Mouse (Mus musculus): ENCODE data around the gene Rbfox1.

The Rbfox1 gene

DNA sequence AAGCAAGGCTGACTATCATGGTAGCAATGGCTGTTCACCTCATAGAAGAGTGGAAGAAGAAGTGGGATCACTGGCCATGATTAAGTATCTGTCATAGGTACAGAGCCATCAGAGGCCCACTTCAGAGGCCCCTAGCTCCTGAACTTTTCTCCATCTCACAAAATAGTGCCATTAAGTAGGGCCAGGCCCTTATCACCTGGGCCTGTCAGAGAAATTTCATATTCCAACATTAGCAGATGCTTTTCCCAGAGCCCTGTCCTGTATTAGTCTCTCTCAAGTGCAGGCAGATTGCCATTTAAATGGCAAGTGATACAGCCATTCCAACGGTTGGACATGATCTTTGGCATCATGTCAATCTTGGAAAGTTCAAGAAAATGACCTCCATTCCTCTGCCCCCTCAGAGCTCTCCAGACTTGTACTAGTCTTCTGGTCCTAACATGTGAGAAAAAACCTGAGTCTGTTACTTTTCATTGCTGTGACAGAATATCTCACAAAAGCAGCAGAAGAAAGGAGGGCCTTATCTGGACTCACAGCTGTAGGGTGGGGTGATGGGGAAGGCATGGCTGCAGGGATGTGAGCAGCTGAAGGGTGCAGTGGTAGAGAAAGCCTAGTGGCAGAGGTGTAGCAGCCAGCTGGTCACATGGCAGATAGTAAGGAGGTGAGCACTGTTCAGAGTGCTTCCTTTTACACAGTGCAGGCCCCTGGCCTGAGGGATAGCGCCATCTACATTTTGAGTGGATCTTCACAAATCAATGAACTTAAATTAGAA lies 210.6 kb downstream of the Rbfox1 start:
- no peak for DNase-seq (ENCODE audit: low spot score)

DNA sequence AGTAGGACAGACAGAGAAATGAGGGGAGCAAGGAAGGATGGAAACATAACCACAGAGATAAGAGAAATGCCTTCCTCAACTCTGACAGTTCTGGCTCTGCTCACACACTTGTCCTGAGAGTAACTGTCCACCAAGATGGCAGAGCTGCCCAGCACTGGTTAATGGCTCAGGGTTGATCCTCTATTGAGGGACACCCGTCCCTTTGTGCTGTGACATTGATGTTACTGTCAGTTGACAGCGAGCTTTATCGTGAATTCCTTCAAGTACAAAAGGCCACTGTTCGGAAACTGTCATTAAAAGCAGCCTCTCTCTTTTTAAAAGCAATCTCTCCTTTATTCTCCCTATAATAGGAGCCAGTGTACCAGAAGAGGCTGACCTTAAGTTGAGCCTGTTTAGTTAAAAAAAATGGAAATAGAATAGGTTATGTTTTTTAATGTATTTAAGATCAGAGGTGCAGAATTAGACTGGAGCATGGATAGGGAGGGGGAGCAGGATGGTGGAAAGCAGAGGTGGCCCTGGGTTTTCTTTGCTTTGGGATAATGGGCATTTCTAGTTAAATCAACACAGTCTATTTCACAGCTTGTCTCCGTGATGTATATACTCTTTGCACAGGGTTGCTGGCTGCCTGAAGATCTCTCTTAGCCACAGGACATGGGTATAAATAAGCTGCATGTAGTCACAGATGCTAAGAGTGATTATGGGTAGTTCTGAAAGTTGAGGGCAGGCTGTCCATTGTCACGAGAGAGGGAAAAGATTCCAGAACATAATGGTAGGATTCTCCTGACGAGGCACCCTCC lies 212.3 kb downstream of the Rbfox1 start:
- DNase-seq (ENCODE audit: low spot score) = no peak

DNA sequence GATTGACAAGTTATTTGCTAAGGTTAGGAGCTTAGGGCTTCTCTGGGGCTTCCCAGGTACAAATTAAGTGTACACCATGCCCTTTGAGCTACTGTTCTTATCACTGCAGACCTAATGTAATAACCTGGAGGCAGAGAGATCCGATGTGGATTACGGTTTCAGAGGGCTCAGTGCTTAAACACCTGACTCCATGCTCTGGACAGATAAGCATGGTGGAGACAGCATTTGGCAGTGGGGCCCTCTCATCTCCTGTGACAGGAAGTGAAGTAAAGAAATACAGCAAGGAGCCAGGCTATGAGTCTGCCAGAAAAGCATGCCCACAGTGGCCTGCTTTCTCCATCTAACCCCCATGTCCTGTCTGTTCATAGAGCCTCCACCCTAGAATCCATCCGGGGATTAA lies 213.0 kb downstream of the Rbfox1 start:
- DNase-seq (ENCODE audit: low spot score) = no peak

DNA sequence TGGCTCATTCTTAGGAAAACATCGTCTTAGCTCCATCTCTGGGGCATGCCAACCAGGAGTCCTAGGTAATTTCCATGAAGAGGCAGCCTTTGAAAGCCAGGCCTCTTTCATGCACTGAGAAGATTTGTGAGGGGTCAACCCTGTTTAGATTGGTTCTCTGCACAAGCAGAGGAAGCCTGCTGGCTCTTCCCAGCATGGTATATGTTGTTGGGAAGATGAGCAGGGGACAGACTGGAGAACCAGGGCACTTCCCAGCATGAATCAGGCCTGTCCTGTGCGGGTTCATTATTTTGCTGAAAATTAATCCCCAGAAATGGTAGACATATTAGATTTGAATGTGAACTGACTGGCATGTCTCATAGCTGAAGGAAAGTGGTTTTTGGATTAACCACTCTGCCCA lies 214.4 kb downstream of the Rbfox1 start:
- no peak for DNase-seq (ENCODE audit: low spot score)

DNA sequence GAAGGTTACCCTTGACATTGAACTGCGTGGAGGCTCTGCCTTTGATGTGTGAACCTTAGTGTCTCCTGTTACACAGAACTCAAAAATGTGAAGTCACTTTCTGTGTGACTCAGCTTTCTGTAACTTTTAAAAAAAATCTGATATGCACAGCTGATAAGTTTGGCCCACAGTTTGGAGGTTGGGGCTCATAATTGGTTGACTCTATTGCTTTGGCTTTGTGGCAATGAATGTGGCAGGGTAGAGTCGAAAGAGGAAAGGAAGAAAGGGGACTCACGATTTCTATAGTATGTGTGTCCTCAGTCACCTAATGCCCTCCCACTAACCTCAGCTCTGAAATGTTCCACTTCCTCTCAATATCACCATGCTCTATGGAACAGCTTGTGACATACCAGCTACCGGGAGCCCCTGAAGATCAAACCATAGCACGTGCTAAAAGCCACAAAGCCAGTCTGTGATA lies 215.3 kb downstream of the Rbfox1 start:
- DNase-seq (ENCODE audit: low spot score) = no peak

DNA sequence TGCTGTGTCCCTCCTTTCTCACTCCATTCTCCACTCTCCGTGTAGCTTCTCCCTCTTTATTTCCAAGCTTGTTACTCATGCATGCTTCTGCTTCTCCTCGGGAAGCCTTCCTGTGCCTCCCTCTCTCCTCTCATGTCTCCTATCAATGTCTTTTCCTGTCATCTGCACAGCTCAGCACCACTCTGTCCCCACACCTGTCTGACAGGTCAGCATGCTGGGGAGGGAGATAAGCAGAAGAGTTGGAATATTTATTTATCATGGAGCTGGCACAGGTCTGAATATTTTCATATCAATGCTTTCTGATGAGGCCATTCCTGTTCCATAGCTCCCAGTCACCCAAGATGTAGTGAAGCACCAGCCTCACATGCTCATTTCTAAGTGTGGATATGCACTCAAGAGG lies 218.6 kb downstream of the Rbfox1 start:
- no peak for DNase-seq (ENCODE audit: low spot score)

DNA sequence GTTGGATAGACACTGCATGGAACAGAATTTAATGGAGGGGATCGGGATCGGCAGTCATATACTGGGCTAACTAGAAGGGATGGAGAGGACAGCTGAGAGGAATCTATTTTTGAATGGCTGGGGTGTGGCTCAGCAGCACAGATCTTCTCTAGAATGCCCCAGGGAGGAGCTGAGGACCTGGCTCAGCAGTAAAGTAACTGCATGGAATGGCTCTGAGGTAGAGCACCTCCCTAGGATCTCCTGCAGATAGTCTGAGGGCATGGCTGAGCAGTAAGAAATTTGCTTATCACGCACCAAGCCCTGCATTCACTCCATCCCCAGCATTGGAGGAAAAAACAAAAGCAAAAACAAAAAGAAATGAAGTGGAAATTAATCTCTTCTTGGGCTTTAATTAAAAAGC lies 225.0 kb downstream of the Rbfox1 start:
- no peak for DNase-seq (ENCODE audit: low spot score)

DNA sequence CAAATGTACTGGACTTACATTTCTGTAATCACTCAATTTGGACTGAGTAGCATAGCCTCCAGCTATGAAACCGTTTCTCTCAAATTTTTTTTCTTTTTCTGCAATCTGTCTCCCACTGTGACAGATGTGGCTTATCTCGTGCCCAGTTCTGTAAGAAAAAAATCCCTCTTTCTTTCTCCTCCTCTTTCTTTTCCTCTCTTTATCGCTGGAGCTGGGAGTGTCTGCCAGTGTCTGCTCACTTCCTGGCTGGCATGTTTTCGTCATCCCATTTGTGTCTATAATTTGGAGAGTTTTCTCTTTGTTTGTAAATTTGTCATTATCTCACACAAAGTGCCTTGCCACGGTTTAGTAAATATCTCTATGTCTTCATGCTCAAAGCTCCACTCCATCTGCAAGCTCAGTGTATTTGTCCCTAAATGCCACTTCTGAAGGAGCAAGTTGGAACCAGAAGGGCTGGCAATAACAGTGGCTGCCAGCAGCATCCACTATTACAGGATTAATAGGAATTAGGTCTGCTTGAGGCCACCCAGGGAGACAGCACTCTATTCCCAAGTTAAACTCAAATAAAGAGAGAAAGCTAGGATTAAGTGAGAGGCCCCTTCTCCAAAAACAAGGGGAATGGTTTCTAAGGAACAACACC lies 228.8 kb downstream of the Rbfox1 start:
- no peak for DNase-seq (ENCODE audit: low spot score)

DNA sequence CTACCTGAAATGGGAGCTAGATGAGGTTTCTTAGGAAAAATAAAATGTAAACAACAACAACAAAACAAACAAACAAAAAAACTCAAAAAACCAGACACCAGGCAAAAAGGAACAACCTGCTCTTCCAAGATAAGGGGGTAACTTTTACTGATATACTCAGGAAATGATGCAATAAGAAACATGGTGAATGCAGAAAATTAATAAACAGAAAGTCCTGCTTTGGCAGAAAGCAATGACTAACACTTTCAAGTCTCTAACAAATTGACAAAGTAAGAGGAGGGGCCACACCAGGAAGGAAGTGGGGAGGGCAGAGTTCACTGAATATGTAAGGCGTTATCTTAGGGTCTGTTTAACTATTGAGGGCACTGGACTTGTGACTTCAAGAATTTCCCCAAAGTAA lies 234.3 kb downstream of the Rbfox1 start:
- no peak for DNase-seq (ENCODE audit: low spot score)

DNA sequence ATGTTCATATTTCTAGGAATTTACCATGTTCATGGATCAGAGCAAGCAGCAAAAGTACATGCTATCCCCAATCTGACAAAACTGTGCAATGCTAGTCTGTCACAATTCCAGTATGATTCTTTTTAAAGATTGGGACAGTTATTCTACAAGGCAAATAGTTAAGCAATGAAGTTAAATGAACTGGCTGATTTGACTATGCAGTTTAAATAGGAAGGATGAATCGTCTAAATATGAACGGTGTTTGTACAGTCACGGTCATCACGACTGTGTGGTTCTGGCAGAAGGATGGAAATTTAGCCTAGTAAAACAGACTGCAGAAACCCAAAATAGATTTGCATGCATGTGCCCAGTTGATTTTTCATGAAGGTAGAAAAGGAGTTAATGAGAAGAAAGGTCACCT lies 236.1 kb downstream of the Rbfox1 start:
- DNase-seq (ENCODE audit: low spot score) = no peak

DNA sequence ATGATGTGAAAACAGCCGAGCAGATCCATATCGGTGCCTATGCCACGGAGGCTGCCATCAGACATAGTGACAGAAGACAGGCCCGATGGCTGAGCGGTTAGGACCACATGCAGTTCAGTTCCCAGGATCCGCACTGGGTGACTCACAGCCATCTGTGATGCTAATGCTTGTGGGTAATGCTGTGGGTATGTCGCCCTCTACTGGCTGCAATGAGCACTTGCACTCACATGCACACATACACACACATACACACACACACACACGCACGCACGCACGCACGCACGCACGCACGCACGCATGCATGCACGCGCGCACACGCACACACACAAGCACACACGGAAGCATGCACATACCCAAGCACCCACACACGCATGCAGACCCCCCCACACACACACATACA lies 237.7 kb downstream of the Rbfox1 start:
- no peak for DNase-seq (ENCODE audit: low spot score)

DNA sequence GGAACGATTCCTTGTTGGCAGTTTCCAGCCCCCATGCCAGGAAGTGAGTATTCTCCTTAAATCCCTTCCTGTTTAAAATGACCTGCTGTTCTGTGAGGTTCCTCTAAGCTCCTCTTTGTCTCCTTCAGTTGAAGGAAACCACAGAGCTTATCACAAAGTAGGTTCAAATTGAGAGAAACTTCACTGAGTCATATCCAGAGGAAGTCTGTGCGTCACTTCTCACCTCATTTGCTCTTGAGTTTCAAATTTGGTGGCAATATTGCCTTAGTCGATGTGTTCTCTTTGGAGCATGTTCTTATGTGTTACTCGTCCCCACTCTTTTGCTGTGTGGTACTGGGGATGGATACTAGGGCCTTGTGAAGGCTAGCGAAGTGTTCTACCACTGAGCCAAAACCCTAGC lies 243.2 kb downstream of the Rbfox1 start:
- DNase-seq (ENCODE audit: low spot score) = no peak

DNA sequence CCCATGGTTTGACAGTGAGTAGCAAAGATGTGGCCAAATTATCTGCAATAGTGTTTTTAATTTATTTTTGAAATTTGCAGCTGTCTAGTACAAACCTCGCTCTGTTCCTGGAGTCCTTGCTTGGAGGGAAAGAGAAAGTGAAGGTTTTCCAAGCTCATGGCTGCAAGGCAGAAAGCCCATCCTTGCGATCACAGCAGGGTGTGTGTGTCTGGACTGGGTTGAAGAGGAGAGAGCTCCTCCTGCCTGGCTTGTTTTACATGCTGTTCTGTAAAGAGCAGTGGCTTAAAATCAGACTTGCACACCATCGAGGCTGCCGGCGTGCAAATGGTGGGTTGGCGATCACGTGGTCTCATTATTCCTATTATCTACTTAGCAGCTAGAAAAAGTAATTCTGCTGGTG lies 249.9 kb downstream of the Rbfox1 start:
- DNase-seq (ENCODE audit: low spot score) = no peak

DNA sequence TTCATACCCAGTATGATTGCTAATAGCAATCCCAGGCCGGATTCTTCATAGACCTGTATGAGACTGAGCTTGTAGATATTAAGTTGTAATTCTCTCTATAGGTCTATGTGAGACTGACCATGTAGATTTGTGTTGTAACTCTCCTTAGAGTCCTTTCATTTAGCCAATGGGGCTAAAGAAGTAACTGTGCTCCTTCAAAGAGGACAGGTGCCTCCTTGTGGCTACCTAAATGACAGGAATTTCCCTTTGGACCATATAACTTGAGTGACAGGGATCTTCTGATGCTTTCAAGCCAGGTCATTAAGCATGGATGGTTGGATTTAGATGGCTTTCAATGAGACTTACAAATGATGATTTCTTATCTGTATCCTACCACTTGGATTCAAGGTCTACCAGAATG lies 254.3 kb downstream of the Rbfox1 start:
- DNase-seq (ENCODE audit: low spot score) = no peak

DNA sequence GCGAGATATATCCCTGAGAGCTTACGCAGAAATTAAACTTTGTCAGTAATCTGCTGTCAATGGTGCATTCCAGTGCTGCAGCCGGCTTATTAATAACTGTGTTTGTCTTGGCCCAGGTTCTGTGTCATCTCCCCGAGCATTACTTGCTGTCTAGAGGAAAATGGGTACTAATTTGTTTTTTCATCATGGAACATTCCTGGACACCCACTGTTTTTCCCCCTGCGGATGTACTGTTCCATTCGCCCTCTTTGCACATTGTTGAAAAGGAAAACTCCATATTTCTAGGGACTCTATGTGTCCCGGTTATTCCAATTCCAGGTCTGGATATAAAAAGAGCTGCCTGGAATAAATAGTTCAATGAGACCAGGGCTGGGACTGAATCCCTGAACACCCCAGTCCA lies 262.8 kb downstream of the Rbfox1 start:
- no peak for DNase-seq (ENCODE audit: low spot score)

DNA sequence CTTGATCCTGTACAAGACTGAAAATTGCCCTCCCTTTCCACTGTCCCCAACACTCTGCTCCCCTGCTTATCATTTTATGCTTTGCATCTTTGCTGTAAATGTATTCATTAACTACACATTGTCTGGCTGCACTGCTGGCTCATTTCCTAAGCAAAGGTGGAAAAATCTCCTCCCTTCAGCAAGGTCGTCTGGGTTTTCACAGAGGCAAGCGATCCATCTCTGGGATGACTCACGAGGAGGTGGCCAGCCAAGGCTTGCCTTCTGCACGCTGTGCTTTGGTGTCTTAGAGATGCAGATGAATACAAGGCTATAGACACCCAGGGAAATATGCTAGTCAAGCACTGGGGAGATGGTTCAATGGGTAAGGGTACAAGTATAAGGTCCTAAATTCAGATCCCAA lies 264.2 kb downstream of the Rbfox1 start:
- DNase-seq (ENCODE audit: low spot score) = no peak

DNA sequence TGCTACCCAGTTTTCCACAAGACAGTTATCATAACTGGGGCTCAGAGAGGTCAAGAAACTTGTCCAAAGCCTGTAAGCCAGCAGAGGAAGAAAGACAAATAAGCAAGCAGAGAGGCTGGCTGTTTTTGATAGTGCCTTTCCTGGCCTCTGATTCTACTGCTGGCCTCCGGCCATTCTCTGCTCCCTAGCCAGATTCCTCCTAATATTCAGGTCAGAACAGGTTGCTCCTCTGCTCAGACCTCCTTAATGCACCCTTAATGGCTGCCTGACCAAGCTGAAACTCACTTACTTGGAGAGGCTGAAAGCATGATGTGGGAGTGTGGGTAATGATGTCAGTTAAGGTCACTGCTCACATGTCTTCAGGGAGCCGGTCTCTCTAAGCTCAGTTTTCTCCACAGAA lies 270.4 kb downstream of the Rbfox1 start:
- DNase-seq (ENCODE audit: low spot score) = no peak

DNA sequence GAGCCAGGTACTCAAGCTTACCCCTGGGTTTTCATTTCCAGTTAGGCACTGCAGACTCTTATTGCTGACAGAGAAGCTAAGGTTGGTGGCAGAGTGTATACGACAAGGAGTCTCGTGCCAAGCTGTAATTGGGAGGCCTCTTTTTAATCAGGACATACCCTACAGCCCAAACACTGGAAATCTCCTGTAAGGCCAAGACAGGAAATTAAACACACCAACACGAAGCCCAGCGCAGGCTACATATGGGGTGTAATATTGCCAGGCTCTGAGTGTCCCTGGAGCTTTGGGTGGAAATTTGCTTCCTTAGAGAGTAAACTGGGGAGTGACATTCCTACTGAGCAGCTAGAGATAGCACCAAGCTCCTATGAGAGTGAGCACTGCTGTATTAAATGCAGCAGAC lies 279.3 kb downstream of the Rbfox1 start:
- DNase-seq (ENCODE audit: low spot score) = no peak

DNA sequence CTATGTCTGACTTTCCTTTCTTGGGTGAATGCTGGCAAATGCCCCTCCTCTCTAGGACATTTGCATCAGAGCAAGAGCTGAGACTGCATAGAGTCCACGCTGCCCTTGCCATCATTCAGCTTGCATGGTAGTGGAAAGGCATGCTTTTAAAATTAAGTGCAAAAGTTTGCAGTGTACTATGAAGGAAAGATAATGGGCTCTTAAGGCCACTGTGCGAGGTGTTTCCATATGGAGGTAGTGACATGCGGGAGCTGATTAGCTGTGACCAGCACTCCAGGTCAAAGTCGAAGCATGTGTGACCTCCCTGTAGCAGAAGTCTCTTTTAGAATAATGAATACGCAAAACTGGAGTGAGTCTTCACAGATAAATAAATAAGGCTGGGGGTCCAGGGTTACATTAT lies 284.2 kb downstream of the Rbfox1 start:
- DNase-seq (ENCODE audit: low spot score) = no peak

DNA sequence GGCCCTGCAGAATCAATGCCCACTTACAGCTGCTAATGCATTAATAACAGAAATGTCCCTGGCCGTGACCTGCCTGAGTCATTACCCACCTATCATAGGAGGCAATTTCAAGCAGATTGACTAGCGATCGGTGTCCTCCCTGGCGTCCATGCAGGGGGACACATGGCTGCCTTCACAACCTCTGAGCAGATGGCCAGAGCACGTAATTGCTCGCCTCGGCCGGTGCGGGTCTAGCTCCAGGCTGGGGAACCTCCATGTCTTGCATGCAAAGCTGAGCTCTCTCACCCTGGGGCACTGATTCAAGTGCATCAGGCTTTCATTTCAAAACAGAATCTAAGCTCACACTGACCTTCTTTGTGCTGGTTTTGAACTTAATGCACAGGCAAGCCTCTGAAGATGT lies 295.7 kb downstream of the Rbfox1 start:
- no peak for DNase-seq (ENCODE audit: low spot score)

DNA sequence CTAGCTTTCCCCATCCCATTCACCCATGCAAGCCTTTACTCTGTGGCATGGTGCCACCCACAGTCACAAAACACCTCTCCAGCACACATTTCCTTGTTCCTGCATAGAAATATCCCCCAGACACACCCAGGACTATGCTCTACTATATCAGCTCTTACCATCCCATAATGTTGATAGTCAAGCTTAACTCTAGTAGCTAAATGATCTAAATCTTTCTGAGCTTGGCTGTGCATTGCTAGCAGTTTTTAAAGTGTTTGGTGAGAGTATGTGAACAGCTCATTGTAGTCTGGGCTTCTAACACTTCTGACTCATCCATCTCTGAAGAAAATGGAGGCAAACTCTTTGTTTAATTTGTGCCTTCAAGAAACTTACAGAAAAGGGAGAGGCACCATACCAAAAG lies 297.2 kb downstream of the Rbfox1 start:
- DNase-seq (ENCODE audit: low spot score) = no peak

DNA sequence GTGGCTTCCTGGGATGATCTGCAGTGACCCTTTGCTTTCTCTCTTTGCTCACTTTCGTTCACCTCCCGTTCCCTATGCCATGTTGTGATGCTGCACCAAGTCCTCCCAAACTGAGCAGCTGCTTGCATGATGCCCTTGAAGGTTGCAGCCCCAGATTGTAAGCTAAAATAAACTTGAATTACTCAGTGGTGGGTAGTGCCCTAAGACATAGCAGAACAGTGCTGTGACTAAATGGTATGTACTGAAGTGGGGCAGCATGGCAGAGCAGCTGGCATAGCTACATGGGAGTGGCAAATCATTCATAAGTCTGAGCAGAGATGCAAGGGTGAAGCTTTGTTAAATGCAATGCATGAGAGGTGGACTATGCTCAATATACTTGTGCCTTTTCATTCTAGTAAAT lies 307.2 kb downstream of the Rbfox1 start:
- DNase-seq (ENCODE audit: low spot score) = no peak

DNA sequence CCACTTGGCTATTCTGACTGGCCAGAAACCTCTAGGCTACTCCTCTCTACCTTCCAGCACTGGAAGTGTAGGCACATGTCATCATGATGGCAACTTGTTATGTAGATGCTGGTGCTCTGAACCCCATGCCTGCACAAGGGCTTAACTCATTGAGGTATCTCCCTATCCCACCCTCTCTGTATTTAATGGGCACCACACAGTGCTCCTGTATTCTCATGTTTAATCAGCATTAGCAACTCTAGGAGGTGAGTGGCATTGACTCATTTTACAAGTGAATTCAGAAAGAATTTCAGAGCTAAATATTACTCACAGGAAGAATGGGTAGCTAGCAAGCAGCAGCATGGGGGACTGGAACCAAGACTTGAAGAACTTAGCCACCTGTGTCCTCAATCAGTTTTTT lies 321.3 kb downstream of the Rbfox1 start:
- DNase-seq (ENCODE audit: low spot score) = no peak

Measured in left cerebral cortex, adult 11 months (tissue).